Mouse (Mus musculus) MEL (cell line): ENCODE results near the gene Klk8. TPM values are rescaled to one million over a fixed set of nuclear protein-coding genes. Genes with fewer than 3 reads are reported as not detected.

Source experiments
- DNase-seq: peaks from one replicate; pipeline ENCODE4 v3.0.0; 2011; ENCODE audit warnings: low read depth, low spot score
- H3K27ac ChIP-seq: 2 replicates; pipeline ENCODE4 v1.5.1; 2012; ENCODE audit warnings: low read depth, mild to moderate bottlenecking, control low read depth, low read length, moderate library complexity; ENCODE audit not compliant: control insufficient read depth
- H3K27me3 ChIP-seq, 2 experiments: fragments of 150-350 bp in 1 of 2; sonication (generic) in 1 of 2; 2 replicates each; pipeline ENCODE4 v1.6.1; 2012; ENCODE audit warnings: low read length in 2 of 2, mild to moderate bottlenecking in 2 of 2, improper control_type of control experiment in 1 of 2, moderate library complexity in 1 of 2; ENCODE audit not compliant: insufficient read depth in 2 of 2, control insufficient read depth in 1 of 2
- H3K36me3 ChIP-seq, 2 experiments: 2 replicates each; pipeline ENCODE4 v1.6.1; 2012 to 2014; ENCODE audit warnings: low read length in 2 of 2, improper control_type of control experiment in 1 of 2, inconsistent platforms in 1 of 2, mild to moderate bottlenecking in 1 of 2; ENCODE audit not compliant: insufficient read depth in 2 of 2, control insufficient read depth in 1 of 2
- H3K4me1 ChIP-seq, 2 experiments: fragments of 150-350 bp in 1 of 2; sonication (generic) in 1 of 2; 2 replicates each; pipeline ENCODE4 v1.6.1; 2012; ENCODE audit warnings: low read length in 2 of 2, improper control_type of control experiment in 1 of 2, mild to moderate bottlenecking in 1 of 2; ENCODE audit not compliant: insufficient read depth in 2 of 2, control insufficient read depth in 1 of 2
- H3K4me3 ChIP-seq, 2 experiments: fragments of 150-350 bp in 1 of 2; sonication (generic) in 1 of 2; 2 replicates each; pipeline ENCODE4 v1.5.1; 2012; ENCODE audit warnings: low read depth in 2 of 2, low read length in 2 of 2, mild to moderate bottlenecking in 2 of 2, moderate library complexity in 2 of 2, control low read depth in 1 of 2, improper control_type of control experiment in 1 of 2; ENCODE audit not compliant: control insufficient read depth in 1 of 2, insufficient read depth in 1 of 2
- H3K79me2 ChIP-seq: 2 replicates; pipeline ENCODE4 v1.6.1; 2012; ENCODE audit warnings: mild to moderate bottlenecking, low read length, moderate library complexity; ENCODE audit not compliant: control insufficient read depth, poor library complexity, insufficient read depth
- H3K9ac ChIP-seq: 2 replicates; pipeline ENCODE4 v1.6.1; 2012; ENCODE audit warnings: low read depth, mild to moderate bottlenecking, control low read depth, low read length, moderate library complexity; ENCODE audit not compliant: control insufficient read depth, poor library complexity, severe bottlenecking
- H3K9me3 ChIP-seq: fragments of 150-350 bp; sonication (generic); replicated peaks from 2 replicates; pipeline ENCODE4 v1.6.1; 2012; ENCODE audit warnings: mild to moderate bottlenecking, low read length, improper control_type of control experiment, moderate library complexity; ENCODE audit not compliant: insufficient read depth
- BHLHE40 ChIP-seq: IDR thresholded peaks from 2 replicates; pipeline ENCODE4 v1.6.1; 2012; ENCODE audit warnings: low read depth, mild to moderate bottlenecking, inconsistent platforms, low read length, improper control_type of control experiment, borderline replicate concordance
- CTCF ChIP-seq, 3 experiments: IDR thresholded peaks in 2 of 3; conservative IDR thresholded peaks in 1 of 3; 2 replicates each; pipeline ENCODE4 v1.5.1; 2011 to 2012; ENCODE audit warnings: low read length in 3 of 3, low read depth in 2 of 3, mild to moderate bottlenecking in 2 of 3, improper control_type of control experiment in 1 of 3, inconsistent platforms in 1 of 3, mixed read lengths in 1 of 3, moderate library complexity in 1 of 3; ENCODE audit not compliant: control insufficient read depth in 1 of 3, insufficient read depth in 1 of 3, poor library complexity in 1 of 3, severe bottlenecking in 1 of 3
- EP300 ChIP-seq, 2 experiments: IDR thresholded peaks; 2 replicates each; pipeline ENCODE4 v1.6.1; 2011; ENCODE audit warnings: improper control_type of control experiment in 2 of 2, low read length in 2 of 2, low read depth in 1 of 2, mild to moderate bottlenecking in 1 of 2
- ETS1 ChIP-seq: IDR thresholded peaks from 2 replicates; pipeline ENCODE4 v1.6.1; 2012; ENCODE audit warnings: low read depth, mild to moderate bottlenecking, inconsistent platforms, low read length, improper control_type of control experiment, moderate library complexity
- GABPA ChIP-seq: IDR thresholded peaks from 2 replicates; pipeline ENCODE4 v1.6.1; 2012; ENCODE audit warnings: low read depth, mild to moderate bottlenecking, inconsistent platforms, low read length, improper control_type of control experiment, moderate library complexity
- HCFC1 ChIP-seq: IDR thresholded peaks from 2 replicates; pipeline ENCODE4 v1.6.1; 2012; ENCODE audit warnings: low read depth, mild to moderate bottlenecking, inconsistent platforms, low read length, improper control_type of control experiment, moderate library complexity
- JUND ChIP-seq: IDR thresholded peaks from 2 replicates; pipeline ENCODE4 v1.6.1; 2011; ENCODE audit warnings: low read depth, mild to moderate bottlenecking, improper control_type of control experiment, low read length
- KAT2A ChIP-seq: conservative IDR thresholded peaks from 2 replicates; pipeline ENCODE4 v1.6.1; 2012; ENCODE audit warnings: low read depth, low read length, improper control_type of control experiment, inconsistent platforms
- MAZ ChIP-seq: IDR thresholded peaks from 2 replicates; pipeline ENCODE4 v1.6.1; 2012; ENCODE audit warnings: low read depth, mild to moderate bottlenecking, inconsistent platforms, low read length, improper control_type of control experiment
- MEF2A ChIP-seq: IDR thresholded peaks from 2 replicates; pipeline ENCODE4 v1.6.1; 2014; ENCODE audit warnings: low read depth, mild to moderate bottlenecking, inconsistent platforms, low read length, improper control_type of control experiment; ENCODE audit not compliant: poor library complexity, insufficient replicate concordance, severe bottlenecking; ENCODE audit errors: extremely low read depth
- MYB ChIP-seq: IDR thresholded peaks from 2 replicates; pipeline ENCODE4 v1.6.1; 2011; ENCODE audit warnings: mild to moderate bottlenecking, low read depth, low read length, improper control_type of control experiment
- MYC ChIP-seq: IDR thresholded peaks from 2 replicates; pipeline ENCODE4 v1.6.1; 2011; ENCODE audit warnings: low read depth, mild to moderate bottlenecking, low read length, improper control_type of control experiment, moderate library complexity
- NELFE ChIP-seq: IDR thresholded peaks from 2 replicates; pipeline ENCODE4 v1.6.1; 2011; ENCODE audit warnings: low read depth, low read length, improper control_type of control experiment
- NRF1 ChIP-seq: IDR thresholded peaks from 2 replicates; pipeline ENCODE4 v1.6.1; 2014; ENCODE audit warnings: low read depth, mild to moderate bottlenecking, inconsistent platforms, low read length, improper control_type of control experiment, moderate library complexity; ENCODE audit not compliant: poor library complexity, insufficient read depth, severe bottlenecking
- POLR2AphosphoS2 ChIP-seq: IDR thresholded peaks from 2 replicates; pipeline ENCODE4 v1.6.1; 2011; ENCODE audit warnings: low read length, improper control_type of control experiment
- RAD21 ChIP-seq: IDR thresholded peaks from 2 replicates; pipeline ENCODE4 v1.6.1; 2011; ENCODE audit warnings: mild to moderate bottlenecking, low read depth, low read length, improper control_type of control experiment
- SIN3A ChIP-seq: IDR thresholded peaks from 2 replicates; pipeline ENCODE4 v1.6.1; 2012; ENCODE audit warnings: low read length, improper control_type of control experiment, inconsistent platforms
- SMC3 ChIP-seq: IDR thresholded peaks from 2 replicates; pipeline ENCODE4 v1.6.1; 2011; ENCODE audit warnings: low read depth, low read length, improper control_type of control experiment
- TCF12 ChIP-seq: IDR thresholded peaks from 2 replicates; pipeline ENCODE4 v1.6.1; 2014; ENCODE audit warnings: low read depth, mild to moderate bottlenecking, inconsistent platforms, low read length, improper control_type of control experiment, moderate library complexity
- USF2 ChIP-seq, 2 experiments: IDR thresholded peaks; 2 replicates each; pipeline ENCODE4 v1.6.1; 2011 to 2012; ENCODE audit warnings: improper control_type of control experiment in 2 of 2, low read length in 2 of 2, borderline replicate concordance in 1 of 2, inconsistent platforms in 1 of 2, low read depth in 1 of 2, mild to moderate bottlenecking in 1 of 2; ENCODE audit not compliant: insufficient read depth in 1 of 2
- ZC3H11A ChIP-seq: IDR thresholded peaks from 2 replicates; pipeline ENCODE4 v1.6.1; 2012; ENCODE audit warnings: low read depth, mild to moderate bottlenecking, inconsistent platforms, low read length, improper control_type of control experiment
- ZKSCAN1 ChIP-seq: IDR thresholded peaks from 2 replicates; pipeline ENCODE4 v1.6.1; 2012; ENCODE audit warnings: low read depth, mild to moderate bottlenecking, inconsistent platforms, low read length, improper control_type of control experiment, moderate library complexity
- ZMIZ1 ChIP-seq: IDR thresholded peaks from 2 replicates; pipeline ENCODE4 v1.6.1; 2012; ENCODE audit warnings: low read depth, mild to moderate bottlenecking, inconsistent platforms, low read length, improper control_type of control experiment, moderate library complexity
- ZNF384 ChIP-seq: IDR thresholded peaks from 2 replicates; pipeline ENCODE4 v1.6.1; 2012; ENCODE audit warnings: low read depth, mild to moderate bottlenecking, inconsistent platforms, low read length, improper control_type of control experiment
- polyA plus RNA-seq, 2 experiments: library from polyadenylated mRNA; stranded (reverse) in 1 of 2; unstranded in 1 of 2; fragments of >175 nt in 1 of 2; fragments of >200 nt in 1 of 2; gene quantifications; 2 replicates each; pipeline versions ENCODE4 v1.2.1 to v1.2.4; 2012; ENCODE audit warnings: low replicate concordance in 2 of 2, low read depth in 1 of 2; ENCODE audit not compliant: insufficient read length in 2 of 2, insufficient read depth in 1 of 2, missing spikeins in 1 of 2
- total RNA-seq: library from RNA; depleted of rRNA; stranded (reverse); fragments of 300-350 nt; gene quantifications from 2 replicates; pipeline ENCODE4 v1.2.3, GENCODE M21; 2012

Gene Klk8
- total and polyA plus RNA-seq, 3 experiments = not detected

- Histone ChIP-seq H3K4me1 (no peaks in the 10 kb centered on the region), H3K27me3 (no peaks in the 10 kb centered on the region), H3K4me3 (no peak overlapping the region)
Observed at GRCm38 (mm10) chr7:43843801-43844200, 46.4 kb downstream of the Klk8 start.

GRCm38 (mm10) chr7:43851616-43852015, 54.2 kb downstream of the Klk8 start:
- TF ChIP-seq ZMIZ1 = no peak
- no peak for TF ChIP-seq MYB
- TF ChIP-seq MYC = no peak
- TF ChIP-seq ETS1 = no peak
- TF ChIP-seq SIN3A = no peak
- no peak for TF ChIP-seq HCFC1
- TF ChIP-seq ZKSCAN1 = no peak
- no peak for TF ChIP-seq ZC3H11A
- TF ChIP-seq JUND = no peak
- no peak for TF ChIP-seq NELFE
- TF ChIP-seq KAT2A = no peak
- TF ChIP-seq, all 39 proteins: peak for 0
- Histone ChIP-seq H3K4me1 (no peaks in the 10 kb centered on the region), H3K9me3 (no peaks in the 10 kb centered on the region), H3K9ac (no peak overlapping the region), H3K27me3 (no peaks in the 10 kb centered on the region), H3K27ac (no peak overlapping the region), H3K36me3 (no peaks in the 10 kb centered on the region), H3K79me2 (no peaks in the 10 kb centered on the region), H3K4me3 (no peak overlapping the region)
- DNase-seq = no peak

More at GRCm38 (mm10) chr7:43843801-43844200, 46.4 kb downstream of the Klk8 start:
- H3K9me3 ChIP-seq = no peaks in the 10 kb centered on the region
- TF ChIP-seq GABPA (no peak), CTCF (IDR thresholded peaks at IDR 0.05 in 2 of 3, conservative IDR thresholded peaks at IDR 0.05 in 1 of 3; ENCODE audit: control insufficient read depth in 1 of 3, insufficient read depth in 1 of 3, low read depth in 2 of 3, low read length in 3 of 3, poor library complexity in 1 of 3, severe bottlenecking in 1 of 3) (no peak), MEF2A (no peak), USF2 (IDR thresholded peaks at IDR 0.05; ENCODE audit: borderline replicate concordance in 1 of 2, insufficient read depth in 1 of 2, low read depth in 1 of 2, low read length in 2 of 2) (no peak), ZNF384 (no peak), MAZ (no peak), TCF12 (no peak), KAT2A (no peak), POLR2AphosphoS2 (no peak), MYC (no peak), SMC3 (no peak), NRF1 (no peak), BHLHE40 (no peak), EP300 (IDR thresholded peaks at IDR 0.05; ENCODE audit: low read depth in 1 of 2, low read length in 2 of 2) (no peak), RAD21 (no peak)
- H3K27ac ChIP-seq = no peak overlapping the region
- no peak for DNase-seq
- no peak overlapping the region for H3K9ac ChIP-seq
- H3K79me2 ChIP-seq = no peaks in the 10 kb centered on the region
- H3K36me3 ChIP-seq = no peaks in the 10 kb centered on the region
